Mouse (Mus musculus) kidney, embryonic 16.5 days (tissue): ENCODE measurements around the gene Usp28. TPM values are rescaled to one million over a fixed set of nuclear protein-coding genes. Genes with fewer than 3 reads are reported as not detected.

Experiments
- ATAC-seq: fragments of 200-750 bp; cut with Nextera tagmentation; 2 replicates; pipeline ENCODE4 v1.8.0; 2017; ENCODE audit warnings: moderate TSS enrichment; ENCODE audit not compliant: low FRiP score, low TSS enrichment
- H3K27ac ChIP-seq: fragments of 300-500 bp; sonication (generic); 2 replicates; pipeline ENCODE4 v1.5.1; 2014; ENCODE audit warnings: low read length
- H3K27me3 ChIP-seq: fragments of 300-500 bp; sonication (generic); 2 replicates; pipeline ENCODE4 v1.6.1; 2014; ENCODE audit warnings: low read length, control low read depth, mixed read lengths; ENCODE audit not compliant: insufficient read depth
- H3K36me3 ChIP-seq: fragments of 300-500 bp; sonication (generic); 2 replicates; pipeline ENCODE4 v1.6.1; 2014; ENCODE audit warnings: low read length, control low read depth, mixed read lengths; ENCODE audit not compliant: insufficient read depth
- H3K4me1 ChIP-seq: fragments of 300-500 bp; sonication (generic); 2 replicates; pipeline ENCODE4 v1.6.1; 2014; ENCODE audit warnings: low read length, control low read depth, mixed read lengths; ENCODE audit not compliant: insufficient read depth
- H3K4me2 ChIP-seq: fragments of 300-500 bp; sonication (generic); replicated peaks from 2 replicates; pipeline ENCODE4 v1.6.1; 2014; ENCODE audit warnings: low read depth, low read length
- H3K4me3 ChIP-seq: fragments of 300-500 bp; sonication (generic); 2 replicates; pipeline ENCODE4 v1.5.1; 2014; ENCODE audit warnings: mild to moderate bottlenecking, low read length
- H3K9ac ChIP-seq: fragments of 300-500 bp; sonication (generic); replicated peaks from 2 replicates; pipeline ENCODE4 v1.6.1; 2014; ENCODE audit warnings: low read length
- H3K9me3 ChIP-seq: fragments of 300-500 bp; sonication (generic); 2 replicates; pipeline ENCODE4 v1.6.1; 2016; ENCODE audit warnings: low read length, control low read depth
- whole genome bisulfite sequencing: fragments of 180-500 bp; shearing (Covaris S2); extraction: QIAGEN DNeasy Blood & Tissue Kit; methylation state at CpG from one replicate; pipeline ENCODE4 v1.1.7; 2014; 5-methylcytosine and 5-hydroxymethylcytosine counted together
- polyA plus RNA-seq: library from polyadenylated mRNA; unstranded; fragments of >200 nt; fragmentation: Nextera tagmentation; extraction: Ambion mirVana; gene quantifications from 2 replicates; pipeline ENCODE4 v1.2.1, GENCODE M21; 2015

Gene Usp28
- polyA plus RNA-seq, 1 experiment from 2014 or later = 30.1 TPM

GRCm38 (mm10) chr9:48999256-48999655 lies 14.1 kb downstream of the Usp28 start:
- no peak for ATAC-seq
- Histone ChIP-seq H3K36me3 (peaks cover 26% of the 10 kb centered on the region; the same call in 1 of the 2 replicates), H3K27ac (no peak overlapping the region), H3K4me1 (no peaks in the 10 kb centered on the region), H3K4me3 (no peak overlapping the region), H3K9ac (no peak overlapping the region), H3K9me3 (no peaks in the 10 kb centered on the region), H3K27me3 (no peaks in the 10 kb centered on the region), H3K4me2 (no peak overlapping the region)
- 65% methylated on average over 6 of the region's 6 CpGs for WGBS

GRCm38 (mm10) chr9:49015824-49016223 lies 30.6 kb downstream of the Usp28 start:
- no peaks in the 10 kb centered on the region for H3K27me3 ChIP-seq
- no peak for ATAC-seq
- peaks cover 39% of the 10 kb centered on the region for H3K36me3 ChIP-seq
- no peaks in the 10 kb centered on the region for H3K9me3 ChIP-seq
- H3K9ac ChIP-seq = no peak overlapping the region
- no peaks in the 10 kb centered on the region; the same call in 1 of the 2 replicates for H3K4me1 ChIP-seq
- no peak overlapping the region for H3K4me3 ChIP-seq
- 51% methylated on average over 7 of the region's 7 CpGs for WGBS
- no peak overlapping the region for H3K27ac ChIP-seq
- H3K4me2 ChIP-seq = no peak overlapping the region

GRCm38 (mm10) chr9:49021289-49021688 lies 36.1 kb downstream of the Usp28 start:
- H3K9ac ChIP-seq = no peak overlapping the region
- peaks cover 25% of the 10 kb centered on the region; the same call in 1 of the 2 replicates for H3K36me3 ChIP-seq
- H3K4me1 ChIP-seq = no peaks in the 10 kb centered on the region; the same call in 1 of the 2 replicates
- no peaks in the 10 kb centered on the region for H3K9me3 ChIP-seq
- no peak overlapping the region for H3K4me2 ChIP-seq
- no peak overlapping the region for H3K27ac ChIP-seq
- no peak for ATAC-seq
- no peaks in the 10 kb centered on the region for H3K27me3 ChIP-seq
- WGBS = 93% methylated on average over 5 of the region's 5 CpGs
- H3K4me3 ChIP-seq = no peak overlapping the region

- Histone ChIP-seq H3K4me1 (no peaks in the 10 kb centered on the region), H3K9ac (no peak overlapping the region), H3K27me3 (no peaks in the 10 kb centered on the region), H3K27ac (no peak overlapping the region), H3K4me2 (no peak overlapping the region), H3K9me3 (no peaks in the 10 kb centered on the region), H3K36me3 (peaks cover 31% of the 10 kb centered on the region), H3K4me3 (no peak overlapping the region)
- ATAC-seq = no peak
- WGBS = 89% methylated on average over 5 of the region's 5 CpGs
Observed at GRCm38 (mm10) chr9:49023956-49024355, 38.8 kb downstream of the Usp28 start.

GRCm38 (mm10) chr9:49024529-49024928 lies 39.4 kb downstream of the Usp28 start:
- Histone ChIP-seq H3K36me3 (peaks cover 32% of the 10 kb centered on the region), H3K27ac (no peak overlapping the region), H3K4me1 (no peaks in the 10 kb centered on the region), H3K9ac (no peak overlapping the region), H3K27me3 (no peaks in the 10 kb centered on the region), H3K4me3 (no peak overlapping the region), H3K9me3 (no peaks in the 10 kb centered on the region), H3K4me2 (no peak overlapping the region)
- no peak for ATAC-seq
- 85% methylated on average over 2 of the region's 2 CpGs for WGBS

- H3K4me2 ChIP-seq = no peak overlapping the region
- no peak overlapping the region for H3K27ac ChIP-seq
- WGBS = 92% methylated on average over 4 of the region's 4 CpGs
- no peaks in the 10 kb centered on the region for H3K27me3 ChIP-seq
- H3K4me3 ChIP-seq = no peak overlapping the region
- H3K36me3 ChIP-seq = peaks cover 55% of the 10 kb centered on the region
- no peaks in the 10 kb centered on the region for H3K4me1 ChIP-seq
- no peak overlapping the region for H3K9ac ChIP-seq
- no peak for ATAC-seq
- H3K9me3 ChIP-seq = no peaks in the 10 kb centered on the region
Observed at GRCm38 (mm10) chr9:49034764-49035163, 49.6 kb downstream of the Usp28 start.

GRCm38 (mm10) chr9:49050901-49051300 lies 65.7 kb downstream of the Usp28 start:
- no peak for ATAC-seq
- Histone ChIP-seq H3K9me3 (no peaks in the 10 kb centered on the region), H3K4me3 (no peak overlapping the region), H3K9ac (no peak overlapping the region), H3K4me2 (no peak overlapping the region), H3K4me1 (no peaks in the 10 kb centered on the region; the same call in 1 of the 2 replicates), H3K27me3 (no peaks in the 10 kb centered on the region), H3K27ac (no peak overlapping the region), H3K36me3 (no peaks in the 10 kb centered on the region)
- 71% methylated on average over 5 of the region's 5 CpGs for WGBS

GRCm38 (mm10) chr9:49051349-49051748 lies 66.2 kb downstream of the Usp28 start:
- Histone ChIP-seq H3K36me3 (no peaks in the 10 kb centered on the region), H3K9me3 (no peaks in the 10 kb centered on the region), H3K27ac (no peak overlapping the region), H3K27me3 (no peaks in the 10 kb centered on the region), H3K4me1 (peaks cover 3% of the 10 kb centered on the region), H3K4me2 (no peak overlapping the region), H3K9ac (no peak overlapping the region), H3K4me3 (no peak overlapping the region)
- ATAC-seq = no peak
- 16% methylated on average over 5 of the region's 5 CpGs for WGBS

GRCm38 (mm10) chr9:49054028-49054427 lies 68.9 kb downstream of the Usp28 start:
- H3K27me3 ChIP-seq = no peaks in the 10 kb centered on the region
- no peak overlapping the region for H3K9ac ChIP-seq
- H3K36me3 ChIP-seq = no peaks in the 10 kb centered on the region; the same call in 1 of the 2 replicates
- no peak overlapping the region for H3K4me3 ChIP-seq
- no peak overlapping the region for H3K27ac ChIP-seq
- H3K9me3 ChIP-seq = no peaks in the 10 kb centered on the region
- ATAC-seq = no peak
- peaks cover 9% of the 10 kb centered on the region for H3K4me1 ChIP-seq
- no peak overlapping the region for H3K4me2 ChIP-seq
- 78% methylated on average over 3 of the region's 3 CpGs for WGBS

- H3K27me3 ChIP-seq = no peaks in the 10 kb centered on the region
- peak within 1 kb of the TSS; percentile 65 for H3K4me2 ChIP-seq
- peak within 1 kb of the TSS; percentile 86 for H3K4me3 ChIP-seq
- no peaks in the 10 kb centered on the region for H3K9me3 ChIP-seq
- ATAC-seq = peak; percentile 100
- peaks cover 2% of the 10 kb centered on the region; the same call in 1 of the 2 replicates for H3K36me3 ChIP-seq
- H3K4me1 ChIP-seq = peaks cover 9% of the 10 kb centered on the region
- peak within 1 kb of the TSS; percentile 91 for H3K9ac ChIP-seq
- peak within 1 kb of the TSS; percentile 27; the same call in 1 of the 2 replicates for H3K27ac ChIP-seq
- under 1% methylated on average over 53 of the region's 53 CpGs for WGBS
Observed at GRCm38 (mm10) chr9:49055333-49056205, 70.4 kb downstream of the Usp28 start, which contains the start of gene Zw10. Gene Zw10, plus strand, starts transcription at chr9:49055613.
